Comparison of ENCODE assay signal across 29 mouse cellular contexts in genomic region chr11:77010762-77011475, GRCm38 (mm10). TPM values are rescaled to one million over a fixed set of nuclear protein-coding genes. Genes with fewer than 3 reads are reported as not detected.
DNase-seq lines count a peak whose midpoint lies in the region; ATAC-seq and TF ChIP-seq lines count a peak whose summit lies in the region.
"Had no signal": no experiment of that assay in that cellular context is flagged by ENCODE, and none has a peak within 500 bp of the region (broad histone marks: within the 10 kb centered on the region; RNA-seq: fewer than 3 reads in every experiment).

No protein-coding gene starts in this region.

- no peak overlapping the region for H3K4me2 ChIP-seq in kidney, embryonic 14.5 days (replicated peaks; ENCODE audit: low read depth, low read length)
- no peak overlapping the region for H3K4me2 ChIP-seq in liver, postnatal 0 days (ENCODE audit: low read depth, low read length)
- H3K4me2 ChIP-seq: embryonic facial prominence, embryonic 13.5 days; forebrain, embryonic 12.5 days; forebrain, embryonic 15.5 days; heart, embryonic 12.5 days; heart, embryonic 15.5 days; hindbrain, embryonic 13.5 days had no signal

- no peak overlapping the region for H3K27ac ChIP-seq in kidney, adult 2 months (ENCODE audit: insufficient read depth, low read depth, low read length)
- no peak overlapping the region for H3K27ac ChIP-seq in kidney, embryonic 14.5 days (ENCODE audit: low read depth, low read length)
- H3K27ac ChIP-seq in liver, adult 2 months (replicated peaks; ENCODE audit: insufficient read depth, low read depth, low read length) = no peak overlapping the region
- H3K27ac ChIP-seq in liver, postnatal 0 days (ENCODE audit: low read depth) = no peak overlapping the region
- H3K27ac ChIP-seq in small intestine, adult 2 months (ENCODE audit: insufficient read depth, low read depth, low read length) = peak overlapping the region; percentile 93
- H3K27ac ChIP-seq: embryonic facial prominence, embryonic 10.5 days; embryonic facial prominence, embryonic 13.5 days; forebrain, embryonic 12.5 days; forebrain, embryonic 15.5 days; heart, embryonic 15.5 days; hindbrain, embryonic 10.5 days; hindbrain, embryonic 13.5 days had no signal

- H3K4me3 ChIP-seq in kidney, adult 2 months (ENCODE audit: insufficient read depth, low read depth, low read length) = no peak overlapping the region
- H3K4me3 ChIP-seq in kidney, embryonic 14.5 days (ENCODE audit: low read length) = no peak overlapping the region
- no peak overlapping the region for H3K4me3 ChIP-seq in liver, adult 2 months (ENCODE audit: insufficient read depth, low read depth, low read length)
- no peak overlapping the region for H3K4me3 ChIP-seq in liver, postnatal 0 days (ENCODE audit: low read depth, low read length)
- peak overlapping the region; percentile 44; the same call in 1 of the 2 replicates for H3K4me3 ChIP-seq in small intestine, adult 2 months (ENCODE audit: low read depth, low read length)
- H3K4me3 ChIP-seq: embryonic facial prominence, embryonic 10.5 days; embryonic facial prominence, embryonic 13.5 days; erythroblast, embryonic 14.5 days; forebrain, embryonic 12.5 days; forebrain, embryonic 15.5 days; heart, embryonic 12.5 days; heart, embryonic 15.5 days; hindbrain, embryonic 10.5 days; hindbrain, embryonic 13.5 days had no signal

- no peaks in the 10 kb centered on the region for H3K9me3 ChIP-seq in kidney, embryonic 14.5 days (ENCODE audit: control insufficient read depth, low read length)
- no peaks in the 10 kb centered on the region for H3K9me3 ChIP-seq in liver, postnatal 0 days (ENCODE audit: low read length)
- H3K9me3 ChIP-seq: embryonic facial prominence, embryonic 10.5 days; embryonic facial prominence, embryonic 13.5 days; forebrain, embryonic 12.5 days; forebrain, embryonic 15.5 days; G1E; heart, embryonic 12.5 days; heart, embryonic 15.5 days; hindbrain, embryonic 10.5 days; hindbrain, embryonic 13.5 days had no signal

- peaks cover 10% of the 10 kb centered on the region for H3K4me1 ChIP-seq in kidney, adult 2 months (ENCODE audit: control insufficient read depth, insufficient read depth, low read length)
- no peaks in the 10 kb centered on the region for H3K4me1 ChIP-seq in kidney, embryonic 14.5 days (ENCODE audit: control insufficient read depth, insufficient read depth, low read length)
- H3K4me1 ChIP-seq in liver, adult 2 months (ENCODE audit: control insufficient read depth, insufficient read depth, low read length) = peaks cover 10% of the 10 kb centered on the region
- peaks cover 13% of the 10 kb centered on the region for H3K4me1 ChIP-seq in liver, postnatal 0 days (ENCODE audit: insufficient read depth)
- H3K4me1 ChIP-seq in small intestine, adult 2 months (ENCODE audit: control insufficient read depth, insufficient read depth, insufficient read length, low read length) = peaks cover 22% of the 10 kb centered on the region
- H3K4me1 ChIP-seq: forebrain, embryonic 12.5 days; forebrain, embryonic 15.5 days; hindbrain, embryonic 13.5 days had no signal

- H3K36me3 ChIP-seq in kidney, adult 2 months (ENCODE audit: control insufficient read depth, insufficient read depth, low read length) = no peaks in the 10 kb centered on the region
- H3K36me3 ChIP-seq in kidney, embryonic 14.5 days (ENCODE audit: control insufficient read depth, insufficient read depth, low read length) = no peaks in the 10 kb centered on the region
- no peaks in the 10 kb centered on the region for H3K36me3 ChIP-seq in liver, adult 2 months (ENCODE audit: control insufficient read depth, insufficient read depth, low read length)
- H3K36me3 ChIP-seq in liver, postnatal 0 days (replicated peaks; ENCODE audit: insufficient read depth, low read length) = no peaks in the 10 kb centered on the region
- H3K36me3 ChIP-seq in small intestine, adult 2 months (ENCODE audit: control insufficient read depth, insufficient read depth, low read length) = peaks cover 22% of the 10 kb centered on the region
- H3K36me3 ChIP-seq: embryonic facial prominence, embryonic 10.5 days; embryonic facial prominence, embryonic 13.5 days; forebrain, embryonic 12.5 days; forebrain, embryonic 15.5 days; G1E; heart, embryonic 12.5 days; heart, embryonic 15.5 days; hindbrain, embryonic 10.5 days; hindbrain, embryonic 13.5 days had no signal

- H3K27me3 ChIP-seq in kidney, adult 2 months (replicated peaks; ENCODE audit: control insufficient read depth, insufficient read depth, low read length) = no peaks in the 10 kb centered on the region
- H3K27me3 ChIP-seq in kidney, embryonic 14.5 days (ENCODE audit: control insufficient read depth, insufficient read depth, low read length) = no peaks in the 10 kb centered on the region
- no peaks in the 10 kb centered on the region for H3K27me3 ChIP-seq in liver, adult 2 months (ENCODE audit: control insufficient read depth, insufficient read depth, low read length)
- no peaks in the 10 kb centered on the region for H3K27me3 ChIP-seq in liver, postnatal 0 days (ENCODE audit: insufficient read depth, low read length)
- no peaks in the 10 kb centered on the region for H3K27me3 ChIP-seq in small intestine, adult 2 months (ENCODE audit: control insufficient read depth, insufficient read depth, low read length)
- H3K27me3 ChIP-seq: forebrain, embryonic 15.5 days; hindbrain, embryonic 13.5 days had no signal

- no peak for TF ChIP-seq POLR2A in kidney, adult 2 months (IDR thresholded peaks at IDR 0.05; ENCODE audit: low read depth, low read length)
- no peak for TF ChIP-seq POLR2A in liver, adult 2 months (IDR thresholded peaks at IDR 0.05; ENCODE audit: extremely low read depth, insufficient read depth, low read length)
- TF ChIP-seq POLR2A in small intestine, adult 2 months (IDR thresholded peaks at IDR 0.05; ENCODE audit: low read depth, low read length) = no peak; the same call in 1 of the 2 replicates

- TF ChIP-seq EP300 in liver, postnatal 0 days (IDR thresholded peaks at IDR 0.05; ENCODE audit: low read depth) = no peak

- TF ChIP-seq CTCF in kidney, adult 2 months (conservative IDR thresholded peaks at IDR 0.05; ENCODE audit: insufficient read depth, insufficient read length, low read depth, low read length) = no peak
- TF ChIP-seq CTCF in liver, adult 2 months (IDR thresholded peaks at IDR 0.05; ENCODE audit: low read depth, low read length) = no peak
- no peak for TF ChIP-seq CTCF in liver, postnatal 0 days (IDR thresholded peaks at IDR 0.05; ENCODE audit: low read depth)
- no peak for TF ChIP-seq CTCF in small intestine, adult 2 months (IDR thresholded peaks at IDR 0.05; ENCODE audit: extremely low read depth, insufficient read length, insufficient replicate concordance, low read depth, low read length)

- no peaks in the 10 kb centered on the region for H3K79me2 ChIP-seq in liver, adult 2 months (ENCODE audit: control insufficient read depth, insufficient read depth, low read length)

- WGBS in kidney, adult 2 months = 50% methylated on average over 10 of the region's 10 CpGs
- WGBS in kidney, embryonic 14.5 days = 72% methylated on average over 10 of the region's 10 CpGs
- WGBS in liver, adult 2 months = 49% methylated on average over 10 of the region's 10 CpGs
- 55% methylated on average over 10 of the region's 10 CpGs for WGBS in liver, postnatal 0 days (ENCODE audit: insufficient replicate concordance)
- WGBS in small intestine, adult 2 months = 28% methylated on average over 10 of the region's 10 CpGs

- no peak for ATAC-seq in kidney, embryonic 14.5 days (ENCODE audit: low FRiP score, low TSS enrichment)
- ATAC-seq in liver, postnatal 0 days = no peak
- ATAC-seq: forebrain, embryonic 15.5 days; Patski had no signal

- H3K9ac ChIP-seq in kidney, embryonic 14.5 days (ENCODE audit: low read depth, low read length) = no peak overlapping the region
- H3K9ac ChIP-seq in liver, adult 2 months (ENCODE audit: low read depth, low read length) = no peak overlapping the region
- H3K9ac ChIP-seq in liver, postnatal 0 days (replicated peaks) = no peak overlapping the region
- H3K9ac ChIP-seq: embryonic facial prominence, embryonic 13.5 days; forebrain, embryonic 12.5 days; forebrain, embryonic 15.5 days; heart, embryonic 12.5 days; heart, embryonic 15.5 days; hindbrain, embryonic 13.5 days had no signal

- peak; percentile 21 for DNase-seq in kidney, adult 2 months
- DNase-seq in liver, adult 2 months (ENCODE audit: extremely low read depth, low read depth, low spot score) = peak; percentile 65
- no peak for DNase-seq in liver, postnatal 0 days
- no peak for DNase-seq in layer of hippocampus, adult 9-10 months (ENCODE audit: low spot score)
- no peak for DNase-seq in cerebellum, adult 11-12 months
- DNase-seq: adrenal gland, adult 2 months; adrenal gland, postnatal 14 days; cerebellum, adult 11 months; cerebellum, adult 8-10 months; cerebellum, postnatal 10 days; cerebellum, postnatal 36 days; embryo, embryonic 11 days; gastrocnemius, postnatal 25 days; heart, adult 18-20 months; heart, postnatal 10 days; heart, postnatal 36 days had no signal

RNA-seq across cellular contexts. Expression of gene Slc6a4, which starts 12.5 kb away (rescaled TPM):
- polyA plus RNA-seq in kidney, adult 2 months (2012; rRNA removed) = 12.8 and 14.6 TPM in 2 replicates
- polyA plus RNA-seq in kidney, embryonic 14.5 days (2014; fragmentation: Nextera tagmentation; extraction: Ambion mirVana) = 1.1 and 2.2 TPM in 2 replicates
- total RNA-seq in liver, adult 2 months (2014; rRNA removed) = 0.20 and 0.37 TPM in 2 replicates
- 0.13 and 0.26 TPM in 2 replicates for polyA plus RNA-seq in liver, adult 2 months (2012; rRNA removed)
- 1.3 and 2.0 TPM in 2 replicates for polyA plus RNA-seq in liver, postnatal 0 days (2015; fragmentation: Nextera tagmentation; extraction: Ambion mirVana)
- 21.6 and 67.2 TPM in 2 replicates for polyA plus RNA-seq in small intestine, adult 2 months (2012; rRNA removed)
- polyA plus RNA-seq: erythroblast, embryonic 14.5 days; G1E had no signal

Comparison
In these comparisons a context has a peak if more than half of its experiments do, and no peak if none do; other contexts are left out.
1. DNase-seq: peak in kidney, adult 2 months (single experiment) and liver, adult 2 months (single experiment); none in liver, postnatal 0 days (single experiment), layer of hippocampus, adult 9-10 months (single experiment) and cerebellum, adult 11-12 months (single experiment).